Mouse (Mus musculus) thymus, adult 2 months (tissue): ENCODE results near the gene Slc6a6.

ENCODE experiments used
- CTCF ChIP-seq: fragments of 200-500 bp; IDR thresholded peaks from 2 replicates; pipeline ENCODE4 v1.5.1; 2012; ENCODE audit warnings: mild to moderate bottlenecking, control low read depth, low read length, moderate library complexity, borderline replicate concordance; ENCODE audit not compliant: control insufficient read depth, poor library complexity, insufficient read depth; ENCODE audit errors: extremely low read depth
- POLR2A ChIP-seq: fragments of 200-500 bp; IDR thresholded peaks from 2 replicates; pipeline ENCODE4 v1.6.1; 2012; ENCODE audit warnings: mild to moderate bottlenecking, low read length, control low read depth, moderate library complexity; ENCODE audit not compliant: control insufficient read depth, poor library complexity, insufficient read depth; ENCODE audit errors: extremely low read depth

GRCm38 (mm10) chr6:91684831-91685532, 1.1 kb downstream of the Slc6a6 start:
- TF ChIP-seq CTCF (no peak), POLR2A (no peak)
